Mouse (Mus musculus) CH12.LX (cell line): ENCODE measurements around the gene Zfp955a.
"Not testable (repeated sequence)": the region's sequence is repeated elsewhere in the genome, so short reads cannot be mapped to it uniquely, and the experiment has no call there.

Experiments
- CTCF ChIP-seq, 2 experiments: IDR thresholded peaks in 1 of 2; conservative IDR thresholded peaks in 1 of 2; 2 replicates each; pipeline ENCODE4 v1.5.1; 2011 to 2012; ENCODE audit warnings: low read depth in 2 of 2, low read length in 2 of 2, improper control_type of control experiment in 1 of 2, inconsistent platforms in 1 of 2, mild to moderate bottlenecking in 1 of 2, moderate library complexity in 1 of 2
- ELF1 ChIP-seq: IDR thresholded peaks from 2 replicates; pipeline ENCODE4 v1.6.1; 2014; ENCODE audit warnings: low read depth, mild to moderate bottlenecking, inconsistent platforms, low read length, improper control_type of control experiment
- HCFC1 ChIP-seq: IDR thresholded peaks from 2 replicates; pipeline ENCODE4 v1.6.1; 2012; ENCODE audit warnings: low read depth, mild to moderate bottlenecking, inconsistent platforms, low read length, improper control_type of control experiment
- JUND ChIP-seq: conservative IDR thresholded peaks from 2 replicates; pipeline ENCODE4 v1.6.1; 2011; ENCODE audit warnings: low read depth, low read length, improper control_type of control experiment
- MAX ChIP-seq: IDR thresholded peaks from 2 replicates; pipeline ENCODE4 v1.6.1; 2011; ENCODE audit warnings: low read length, improper control_type of control experiment
- MAZ ChIP-seq: IDR thresholded peaks from 2 replicates; pipeline ENCODE4 v1.6.1; 2012; ENCODE audit warnings: low read depth, mild to moderate bottlenecking, inconsistent platforms, low read length, improper control_type of control experiment, moderate library complexity
- MXI1 ChIP-seq: IDR thresholded peaks from 2 replicates; pipeline ENCODE4 v1.6.1; 2011; ENCODE audit warnings: mild to moderate bottlenecking, low read depth, low read length, improper control_type of control experiment
- POLR2A ChIP-seq: IDR thresholded peaks from 2 replicates; pipeline ENCODE4 v1.6.1; 2011; ENCODE audit warnings: low read depth, mild to moderate bottlenecking, improper control_type of control experiment, low read length
- RAD21 ChIP-seq: IDR thresholded peaks from 2 replicates; pipeline ENCODE4 v1.6.1; 2011; ENCODE audit warnings: low read depth, mild to moderate bottlenecking, low read length, improper control_type of control experiment, moderate library complexity
- RCOR1 ChIP-seq: conservative IDR thresholded peaks from 2 replicates; pipeline ENCODE4 v1.6.1; 2012; ENCODE audit warnings: low read depth, mild to moderate bottlenecking, inconsistent platforms, low read length, improper control_type of control experiment
- TCF12 ChIP-seq: IDR thresholded peaks from 2 replicates; pipeline ENCODE4 v1.6.1; 2014; ENCODE audit warnings: low read depth, mild to moderate bottlenecking, inconsistent platforms, low read length, improper control_type of control experiment
- UBTF ChIP-seq: IDR thresholded peaks from 2 replicates; pipeline ENCODE4 v1.6.1; 2012; ENCODE audit warnings: low read depth, mild to moderate bottlenecking, inconsistent platforms, low read length, improper control_type of control experiment, moderate library complexity
- ZNF384 ChIP-seq: IDR thresholded peaks from 2 replicates; pipeline ENCODE4 v1.6.1; 2012; ENCODE audit warnings: low read depth, low read length, improper control_type of control experiment, inconsistent platforms

GRCm38 (mm10) chr17:33255319-33255657 lies 343 bp upstream of the Zfp955a start:
- TF ChIP-seq POLR2A; UBTF; JUND; CTCF (conservative IDR thresholded peaks at IDR 0.05 in 1 of 2, IDR thresholded peaks at IDR 0.05 in 1 of 2; ENCODE audit: low read depth in 2 of 2, low read length in 2 of 2); MXI1; TCF12; RCOR1; HCFC1; ZNF384; MAZ; MAX; RAD21; ELF1: not testable (repeated sequence)
